15 mouse cellular contexts compared by ENCODE assay signal in the genomic region with DNA sequence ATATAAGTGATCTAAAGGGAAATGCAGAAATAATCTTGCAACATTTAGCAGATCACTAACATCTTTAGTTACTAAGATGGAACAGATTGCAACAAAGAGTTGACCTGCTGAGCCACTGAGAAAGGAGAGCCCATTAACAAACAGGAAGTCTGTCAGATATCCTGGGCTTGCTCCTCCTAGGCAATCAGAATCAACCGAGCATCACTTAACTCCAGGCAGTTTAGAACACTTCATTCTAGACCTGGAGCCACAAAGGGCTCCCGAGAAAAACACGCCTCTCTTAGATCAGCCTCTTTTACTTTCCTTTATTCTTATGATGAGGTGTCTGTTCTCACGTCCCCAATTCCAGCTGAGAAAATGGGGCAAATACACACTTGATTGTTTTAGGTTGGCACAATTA. TPM values are rescaled to one million over a fixed set of nuclear protein-coding genes. Genes with fewer than 3 reads are reported as not detected.
DNase-seq lines count a peak whose midpoint lies in the region; ATAC-seq and TF ChIP-seq lines count a peak whose summit lies in the region.
"Had no signal": no experiment of that assay in that cellular context is flagged by ENCODE, and none has a peak within 500 bp of the region (broad histone marks: within the 10 kb centered on the region; RNA-seq: fewer than 3 reads in every experiment).

No protein-coding gene starts in this region.

- 0 out of 2 replicates have a peak overlapping the region, but pooled peaks have one; percentile 3 for H3K4me2 ChIP-seq in hindbrain, embryonic 13.5 days
- no peak overlapping the region for H3K4me2 ChIP-seq in hindbrain, embryonic 11.5 days (replicated peaks; ENCODE audit: low read depth, low read length)
- H3K4me2 ChIP-seq in hindbrain, embryonic 16.5 days (ENCODE audit: low read length) = peak overlapping the region; percentile 6; the same call in 1 of the 2 replicates
- peak overlapping the region; percentile 70; the same call in 1 of the 2 replicates for H3K4me2 ChIP-seq in midbrain, postnatal 0 days (ENCODE audit: low read depth, low read length, poor library complexity, severe bottlenecking)

- peaks cover 31% of the 10 kb centered on the region for H3K4me1 ChIP-seq in hindbrain, embryonic 13.5 days (replicated peaks)
- peaks cover 4% of the 10 kb centered on the region; the same call in 1 of the 2 replicates for H3K4me1 ChIP-seq in hindbrain, embryonic 11.5 days (replicated peaks; ENCODE audit: control insufficient read depth, insufficient read depth, low read length)
- peaks cover 16% of the 10 kb centered on the region for H3K4me1 ChIP-seq in hindbrain, embryonic 16.5 days (ENCODE audit: control insufficient read depth, insufficient read depth, low read depth, low read length)
- H3K4me1 ChIP-seq in midbrain, postnatal 0 days (ENCODE audit: insufficient read depth, low read length) = peaks cover 5% of the 10 kb centered on the region; the same call in 1 of the 2 replicates

- no peak for TF ChIP-seq CTCF in midbrain, postnatal 0 days (IDR thresholded peaks at IDR 0.05)

- ATAC-seq in hindbrain, embryonic 13.5 days (ENCODE audit: low FRiP score) = no peak
- no peak for ATAC-seq in hindbrain, embryonic 11.5 days (ENCODE audit: low FRiP score)
- ATAC-seq in hindbrain, embryonic 16.5 days = no peak
- ATAC-seq in midbrain, postnatal 0 days (ENCODE audit: low FRiP score) = no peak

- H3K9me3 ChIP-seq in hindbrain, embryonic 13.5 days = no peaks in the 10 kb centered on the region
- H3K9me3 ChIP-seq in hindbrain, embryonic 11.5 days (ENCODE audit: control insufficient read depth, low read length) = no peaks in the 10 kb centered on the region
- H3K9me3 ChIP-seq in hindbrain, embryonic 16.5 days (ENCODE audit: control insufficient read depth, low read length) = no peaks in the 10 kb centered on the region
- no peaks in the 10 kb centered on the region for H3K9me3 ChIP-seq in midbrain, postnatal 0 days (ENCODE audit: low read length)

- H3K36me3 ChIP-seq in hindbrain, embryonic 13.5 days = no peaks in the 10 kb centered on the region
- no peaks in the 10 kb centered on the region for H3K36me3 ChIP-seq in hindbrain, embryonic 11.5 days (ENCODE audit: control insufficient read depth, insufficient read depth, low read length)
- H3K36me3 ChIP-seq in hindbrain, embryonic 16.5 days (ENCODE audit: control insufficient read depth, insufficient read depth, low read length) = no peaks in the 10 kb centered on the region
- H3K36me3 ChIP-seq in midbrain, postnatal 0 days (ENCODE audit: insufficient read depth, low read length) = no peaks in the 10 kb centered on the region

- H3K27me3 ChIP-seq in hindbrain, embryonic 13.5 days = no peaks in the 10 kb centered on the region
- no peaks in the 10 kb centered on the region for H3K27me3 ChIP-seq in hindbrain, embryonic 11.5 days (ENCODE audit: control insufficient read depth, insufficient read depth, low read length)
- no peaks in the 10 kb centered on the region for H3K27me3 ChIP-seq in hindbrain, embryonic 16.5 days (replicated peaks; ENCODE audit: control insufficient read depth, insufficient read depth, low read length)
- no peaks in the 10 kb centered on the region for H3K27me3 ChIP-seq in midbrain, postnatal 0 days (ENCODE audit: insufficient read depth, low read length)

- no peak overlapping the region for H3K4me3 ChIP-seq in hindbrain, embryonic 13.5 days
- H3K4me3 ChIP-seq in hindbrain, embryonic 11.5 days (ENCODE audit: low read depth, low read length) = no peak overlapping the region
- no peak overlapping the region for H3K4me3 ChIP-seq in hindbrain, embryonic 16.5 days (ENCODE audit: low read length)
- no peak overlapping the region for H3K4me3 ChIP-seq in midbrain, postnatal 0 days (ENCODE audit: low read depth, low read length)
- H3K4me3 ChIP-seq: heart, adult 2 months had no signal

- H3K9ac ChIP-seq in hindbrain, embryonic 13.5 days = no peak overlapping the region
- no peak overlapping the region for H3K9ac ChIP-seq in hindbrain, embryonic 11.5 days (ENCODE audit: low read depth, low read length)
- H3K9ac ChIP-seq in hindbrain, embryonic 16.5 days (ENCODE audit: low read depth, low read length) = peak overlapping the region; percentile 41
- 0 out of 2 replicates have a peak overlapping the region, but pooled peaks have one; percentile 14 for H3K9ac ChIP-seq in midbrain, postnatal 0 days (replicated peaks; ENCODE audit: low read length, poor library complexity, severe bottlenecking)

- peak overlapping the region; percentile 49 for H3K27ac ChIP-seq in hindbrain, embryonic 13.5 days
- H3K27ac ChIP-seq in hindbrain, embryonic 11.5 days (ENCODE audit: low read depth, low read length) = no peak overlapping the region
- 0 out of 2 replicates have a peak overlapping the region, but pooled peaks have one; percentile 61 for H3K27ac ChIP-seq in hindbrain, embryonic 16.5 days (ENCODE audit: low read depth, low read length)
- peak overlapping the region; percentile 99 for H3K27ac ChIP-seq in midbrain, postnatal 0 days (ENCODE audit: low read depth, low read length)
- H3K27ac ChIP-seq: gastrocnemius, adult 2 months; heart, adult 2 months; stomach, postnatal 0 days had no signal

- DNase-seq in hindbrain, embryonic 11.5 days (ENCODE audit: low spot score) = no peak
- peak; percentile 19 for DNase-seq in ZHBTc4 (ENCODE audit: low read depth, low spot score)
- DNase-seq in midbrain, postnatal 0 days (ENCODE audit: low spot score) = no peak
- DNase-seq in adrenal gland, adult 18-20 months (ENCODE audit: low spot score in 2 of 2) = no peak
- no peak for DNase-seq in adrenal gland, postnatal 10 days
- DNase-seq in left cerebral cortex, adult 18-20 months (ENCODE audit: low spot score in 2 of 2) = no peak
- DNase-seq: cerebellum, adult 18-20 months; gastrocnemius, adult 2 months; heart, adult 2 months; heart, postnatal 10 days; kidney, adult 18-20 months; lung, adult 2 months had no signal

- WGBS in hindbrain, embryonic 13.5 days = 24% methylated on average over 4 of the region's 4 CpGs
- 48% methylated on average over 4 of the region's 4 CpGs for WGBS in hindbrain, embryonic 11.5 days
- 18% methylated on average over 4 of the region's 4 CpGs for WGBS in hindbrain, embryonic 16.5 days
- 14% methylated on average over 4 of the region's 4 CpGs for WGBS in midbrain, postnatal 0 days

RNA-seq across cellular contexts. Expression of a gene that starts 1.2 kb away (rescaled TPM):
- polyA plus RNA-seq in hindbrain, embryonic 13.5 days (2015; fragmentation: Nextera tagmentation; extraction: Ambion mirVana) = 407 and 411 TPM in 2 replicates
- polyA plus RNA-seq in hindbrain, embryonic 11.5 days (2014; fragmentation: Nextera tagmentation; extraction: Ambion mirVana) = 182 and 214 TPM in 2 replicates
- polyA plus RNA-seq in hindbrain, embryonic 16.5 days (2015; fragmentation: Nextera tagmentation; extraction: Ambion mirVana) = 282 and 289 TPM in 2 replicates
- total RNA-seq in midbrain, postnatal 0 days (2014; rRNA removed) = 43.6 and 81.4 TPM in 2 replicates
- polyA plus RNA-seq in midbrain, postnatal 0 days (2015; fragmentation: Nextera tagmentation; extraction: Ambion mirVana) = 247 and 284 TPM in 2 replicates
- total RNA-seq in adrenal gland, adult 18-20 months (2021) = 10 to 100 TPM; 36.9 to 63.6 TPM
- 10 to 100 TPM; 54.8 to 75.8 TPM for total RNA-seq in adrenal gland, postnatal 10 days (2021)
- 10 to 100 TPM; 74.0 to 82.9 TPM for total RNA-seq in left cerebral cortex, adult 18-20 months (2021)

RNA-seq across cellular contexts. Expression of a gene that starts 32.9 kb away (rescaled TPM):
- polyA plus RNA-seq in hindbrain, embryonic 13.5 days (2015; fragmentation: Nextera tagmentation; extraction: Ambion mirVana) = 7.1 and 7.9 TPM in 2 replicates
- 10.0 and 11.6 TPM in 2 replicates for polyA plus RNA-seq in hindbrain, embryonic 11.5 days (2014; fragmentation: Nextera tagmentation; extraction: Ambion mirVana)
- 6.1 and 6.7 TPM in 2 replicates for polyA plus RNA-seq in hindbrain, embryonic 16.5 days (2015; fragmentation: Nextera tagmentation; extraction: Ambion mirVana)
- total RNA-seq in midbrain, postnatal 0 days (2014; rRNA removed) = 4.9 and 5.3 TPM in 2 replicates
- polyA plus RNA-seq in midbrain, postnatal 0 days (2015; fragmentation: Nextera tagmentation; extraction: Ambion mirVana) = 3.7 and 4.2 TPM in 2 replicates
- 1 to 10 TPM; 7.8 to 8.2 TPM for total RNA-seq in adrenal gland, adult 18-20 months (2021)
- total RNA-seq in adrenal gland, postnatal 10 days (2021) = 10 to 100 TPM in 1 of 2 experiments, 1 to 10 TPM in 1; 7.0 to 11.0 TPM
- total RNA-seq in left cerebral cortex, adult 18-20 months (2021) = 1 to 10 TPM; 7.2 to 9.2 TPM

Comparison
In these comparisons a context has a peak if more than half of its experiments do, and no peak if none do; other contexts are left out.
1. H3K9ac ChIP-seq: peak in hindbrain, embryonic 16.5 days (single experiment) and midbrain, postnatal 0 days (single experiment); none in hindbrain, embryonic 13.5 days (single experiment) and hindbrain, embryonic 11.5 days (single experiment).